22 mouse cellular contexts compared by ENCODE assay signal in genomic region chr11:118410479-118410878, GRCm38 (mm10). TPM values are rescaled to one million over a fixed set of nuclear protein-coding genes. Genes with fewer than 3 reads are reported as not detected.
DNase-seq lines count a peak whose midpoint lies in the region; ATAC-seq lines count a peak whose summit lies in the region.
"Had no signal": no experiment of that assay in that cellular context is flagged by ENCODE, and none has a peak within 500 bp of the region (broad histone marks: within the 10 kb centered on the region; RNA-seq: fewer than 3 reads in every experiment).

No protein-coding gene starts in this region.

- H3K9me3 ChIP-seq in lung, embryonic 16.5 days (ENCODE audit: control insufficient read depth, low read length), result no peaks in the 10 kb centered on the region
- no peaks in the 10 kb centered on the region for H3K9me3 ChIP-seq in stomach, embryonic 14.5 days (ENCODE audit: control insufficient read depth, low read depth, low read length)
- H3K9me3 ChIP-seq: embryonic facial prominence, embryonic 13.5 days; forebrain, embryonic 12.5 days; heart, embryonic 13.5 days; hindbrain, embryonic 12.5 days had no signal

- peaks cover 15% of the 10 kb centered on the region for H3K36me3 ChIP-seq in lung, embryonic 16.5 days (ENCODE audit: control insufficient read depth, insufficient read depth, low read length)
- H3K36me3 ChIP-seq in stomach, embryonic 14.5 days (ENCODE audit: control insufficient read depth, insufficient read depth, low read length), result peaks cover 32% of the 10 kb centered on the region

- H3K4me1 ChIP-seq in lung, embryonic 16.5 days (replicated peaks; ENCODE audit: control insufficient read depth, insufficient read depth, low read length), result no peaks in the 10 kb centered on the region
- H3K4me1 ChIP-seq in stomach, embryonic 14.5 days (ENCODE audit: control insufficient read depth, insufficient read depth, low read length), result no peaks in the 10 kb centered on the region
- H3K4me1 ChIP-seq: embryonic facial prominence, embryonic 13.5 days; forebrain, embryonic 12.5 days had no signal

- H3K9ac ChIP-seq in lung, embryonic 16.5 days (ENCODE audit: low read length), result no peak overlapping the region
- H3K9ac ChIP-seq in stomach, embryonic 14.5 days (replicated peaks; ENCODE audit: low read depth, low read length), result no peak overlapping the region
- H3K9ac ChIP-seq: embryonic facial prominence, embryonic 13.5 days; forebrain, embryonic 12.5 days; heart, embryonic 13.5 days; hindbrain, embryonic 12.5 days had no signal

- ATAC-seq in lung, embryonic 16.5 days (ENCODE audit: low read depth), result 0 out of 2 replicates have a peak, but pooled peaks have one; percentile 2
- no peak for ATAC-seq in stomach, embryonic 14.5 days (ENCODE audit: insufficient number of reproducible peaks, insufficient read depth, low FRiP score, low read depth)
- ATAC-seq: activated CD4-positive, CD25-positive, alpha-beta regulatory T cell, adult 4 months; forebrain, embryonic 16.5 days had no signal

- H3K27ac ChIP-seq in lung, embryonic 16.5 days (ENCODE audit: low read length), result no peak overlapping the region
- H3K27ac ChIP-seq in stomach, embryonic 14.5 days (ENCODE audit: low read length), result peak overlapping the region; percentile 72; the same call in 1 of the 2 replicates
- H3K27ac ChIP-seq: embryonic facial prominence, embryonic 13.5 days; forebrain, embryonic 12.5 days; heart, embryonic 13.5 days; hindbrain, embryonic 12.5 days had no signal

- intact Hi-C loops in heart, postnatal 36 days (cut with DNase I), result no loop called here

- no peak overlapping the region for H3K4me3 ChIP-seq in lung, embryonic 16.5 days (ENCODE audit: low read length)
- no peak overlapping the region for H3K4me3 ChIP-seq in stomach, embryonic 14.5 days (ENCODE audit: low read depth, low read length)
- H3K4me3 ChIP-seq: embryonic facial prominence, embryonic 13.5 days; forebrain, embryonic 12.5 days; heart, embryonic 13.5 days; hindbrain, embryonic 12.5 days had no signal

- 79% methylated on average over 10 of the region's 10 CpGs for WGBS in lung, embryonic 16.5 days
- 84% methylated on average over 10 of the region's 10 CpGs for WGBS in stomach, embryonic 14.5 days

- no peak overlapping the region for H3K4me2 ChIP-seq in lung, embryonic 16.5 days (ENCODE audit: low read depth, low read length)
- H3K4me2 ChIP-seq in stomach, embryonic 14.5 days (replicated peaks; ENCODE audit: low read depth, low read length), result no peak overlapping the region
- H3K4me2 ChIP-seq: embryonic facial prominence, embryonic 13.5 days; forebrain, embryonic 12.5 days; heart, embryonic 13.5 days; hindbrain, embryonic 12.5 days had no signal

- peak; percentile 90 for DNase-seq in heart, adult 11 months
- DNase-seq in heart, postnatal 36 days, result no peak
- DNase-seq in lung, postnatal 25 days (ENCODE audit: low spot score), result no peak
- no peak for DNase-seq in thymus, postnatal 36 days
- no peak for DNase-seq in embryo, embryonic 10 days (ENCODE audit: low spot score)
- no peak for DNase-seq in layer of hippocampus, adult 9-11 months
- DNase-seq: adrenal gland, postnatal 14 days; cerebellum, adult 11-12 months; cerebellum, adult 9-10 months; cerebellum, postnatal 25 days; gastrocnemius, postnatal 25 days; heart, postnatal 4 days had no signal

- H3K27me3 ChIP-seq in lung, embryonic 16.5 days (ENCODE audit: control insufficient read depth, insufficient read depth, low read depth, low read length), result no peaks in the 10 kb centered on the region
- no peaks in the 10 kb centered on the region for H3K27me3 ChIP-seq in stomach, embryonic 14.5 days (ENCODE audit: control insufficient read depth, insufficient read depth, low read length)
- H3K27me3 ChIP-seq: embryonic facial prominence, embryonic 13.5 days; forebrain, embryonic 12.5 days; heart, embryonic 13.5 days; hindbrain, embryonic 12.5 days; Patski had no signal

RNA-seq across cellular contexts. Expression of gene Cant1, which starts 8.4 kb away (rescaled TPM):
- total RNA-seq in heart, postnatal 36 days (2021), result 10 to 100 TPM; 16.4 to 18.3 TPM
- polyA plus RNA-seq in lung, embryonic 16.5 days (2015; fragmentation: Nextera tagmentation; extraction: Ambion mirVana), result 26.5 and 28.9 TPM in 2 replicates
- 21.8 and 25.7 TPM in 2 replicates for polyA plus RNA-seq in stomach, embryonic 14.5 days (2014; fragmentation: Nextera tagmentation; extraction: Ambion mirVana)

RNA-seq across cellular contexts. Expression of gene Lgals3bp, which starts 8.6 kb away (rescaled TPM):
- 10 to 100 TPM; 26.2 to 48.2 TPM for total RNA-seq in heart, postnatal 36 days (2021)
- polyA plus RNA-seq in lung, embryonic 16.5 days (2015; fragmentation: Nextera tagmentation; extraction: Ambion mirVana), result 7.3 and 10.4 TPM in 2 replicates
- polyA plus RNA-seq in stomach, embryonic 14.5 days (2014; fragmentation: Nextera tagmentation; extraction: Ambion mirVana), result 39.0 and 39.2 TPM in 2 replicates

RNA-seq across cellular contexts. Expression of gene C1qtnf1, which starts 17.5 kb away (rescaled TPM):
- total RNA-seq in heart, postnatal 36 days (2021), result 10 to 100 TPM; 19.8 to 24.5 TPM
- 8.0 and 8.2 TPM in 2 replicates for polyA plus RNA-seq in lung, embryonic 16.5 days (2015; fragmentation: Nextera tagmentation; extraction: Ambion mirVana)
- 7.0 and 7.9 TPM in 2 replicates for polyA plus RNA-seq in stomach, embryonic 14.5 days (2014; fragmentation: Nextera tagmentation; extraction: Ambion mirVana)
- total RNA-seq: granulocyte monocyte progenitor cell, adult 5-6 weeks had no signal
- polyA plus RNA-seq: activated CD4-positive, CD25-positive, alpha-beta regulatory T cell, adult 4 months had no signal

RNA-seq across cellular contexts. Expression of gene Timp2, which starts 54.9 kb away (rescaled TPM):
- total RNA-seq in heart, postnatal 36 days (2021), result 100 to 1,000 TPM; 118 to 123 TPM
- polyA plus RNA-seq in lung, embryonic 16.5 days (2015; fragmentation: Nextera tagmentation; extraction: Ambion mirVana), result 69.8 and 74.1 TPM in 2 replicates
- 101 and 109 TPM in 2 replicates for polyA plus RNA-seq in stomach, embryonic 14.5 days (2014; fragmentation: Nextera tagmentation; extraction: Ambion mirVana)
